Mouse (Mus musculus) liver, embryonic 14.5 days (tissue): ENCODE data around the gene Rbp7.

Experiments used
- CTCF ChIP-seq: IDR thresholded peaks from 2 replicates; pipeline ENCODE4 v1.5.1; 2016; ENCODE audit warnings: antibody characterized with exemption, low read depth, control low read depth
- EP300 ChIP-seq: IDR thresholded peaks from 2 replicates; pipeline ENCODE4 v1.6.1; 2016; ENCODE audit warnings: antibody characterized with exemption, low read depth

GRCm38 (mm10) chr4:149457831-149458430 is 3.2 kb upstream of the Rbp7 start:
- no peak for TF ChIP-seq CTCF
- no peak for TF ChIP-seq EP300
